Mouse (Mus musculus) layer of hippocampus, adult 9-11 months (tissue): ENCODE data around the gene Mrps5.
"Not testable (repeated sequence)": the region's sequence is repeated elsewhere in the genome, so short reads cannot be mapped to it uniquely, and the experiment has no call there.

ENCODE experiments used
- DNase-seq: peaks from one replicate; pipeline ENCODE4 v3.0.0; 2022

The Mrps5 gene

GRCm38 (mm10) chr2:127586694-127587513 is at the start of gene Mrps5, which contains the start of gene Zfp661:
Gene Mrps5, plus strand, starts transcription at chr2:127587222.
Gene Zfp661, minus strand, starts transcription at chr2:127587094.
- peak; percentile 78 for DNase-seq

DNA sequence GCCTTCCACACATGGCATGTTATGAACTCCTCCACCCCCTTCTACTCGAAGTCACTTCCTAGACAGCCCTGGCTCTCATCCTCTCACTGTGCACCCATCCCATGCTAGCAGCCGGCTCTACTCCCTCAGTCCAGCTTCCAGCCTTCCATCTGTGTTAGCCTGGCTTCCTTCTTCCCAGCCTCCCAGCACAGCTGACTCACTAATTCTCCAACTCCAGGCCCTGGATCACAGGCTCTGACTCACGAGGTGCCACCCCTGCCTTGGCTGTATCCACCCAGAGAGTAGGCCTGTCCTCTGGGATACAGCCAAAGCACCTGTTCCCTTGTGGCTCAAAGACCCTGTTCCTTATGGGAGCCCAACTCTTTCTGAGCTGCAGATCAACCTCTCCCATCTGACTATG is 49.5 kb upstream of the Mrps5 start:
- peak; percentile 80 for DNase-seq

GRCm38 (mm10) chr2:127539494-127539893 is 47.5 kb upstream of the Mrps5 start:
- no peak for DNase-seq

DNA sequence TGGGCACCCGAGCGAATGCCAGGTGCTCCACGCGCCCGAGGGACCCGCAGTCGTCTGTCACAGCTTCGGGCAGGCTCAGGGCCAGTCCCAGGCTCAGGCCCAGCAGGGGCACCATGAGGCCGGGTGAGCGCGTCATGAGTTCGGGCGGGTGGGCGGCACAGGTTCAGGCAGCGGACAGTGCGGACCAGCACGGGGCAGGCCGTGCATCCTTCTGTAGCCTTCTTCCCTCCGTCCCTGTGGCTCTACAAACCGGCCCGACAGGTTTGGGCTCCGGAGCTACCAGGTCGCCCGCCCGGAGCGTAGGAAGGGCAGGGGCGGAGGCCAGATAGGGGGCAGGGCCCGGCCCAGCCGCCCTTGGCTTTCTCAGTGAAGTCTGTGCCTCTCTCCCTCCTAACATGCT is 45.8 kb upstream of the Mrps5 start, which contains the start of gene Prom2:
Prom2 (minus strand) TSS at position 283 of the 400 bp plus-strand sequence.
- no peak for DNase-seq

DNA sequence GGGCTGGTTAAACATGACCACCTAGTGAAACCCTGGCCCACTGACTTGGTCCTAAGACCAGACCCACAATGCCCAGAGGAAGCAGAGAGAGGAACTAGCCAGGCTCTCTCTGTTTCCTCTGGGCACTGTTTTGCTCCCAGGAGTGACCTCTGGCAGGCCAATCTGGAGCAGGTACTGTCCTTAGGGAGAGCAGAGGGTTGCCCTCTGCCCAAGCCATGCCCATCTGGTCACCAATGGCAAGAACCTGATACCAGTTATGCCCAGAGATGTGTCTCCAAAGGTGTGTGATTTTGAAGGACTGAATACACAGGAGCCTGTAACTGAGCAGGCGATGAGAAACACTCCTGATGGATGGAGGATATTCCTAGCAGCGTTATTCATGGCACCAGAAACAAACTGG is 45.3 kb upstream of the Mrps5 start:
- DNase-seq, result no peak

DNA sequence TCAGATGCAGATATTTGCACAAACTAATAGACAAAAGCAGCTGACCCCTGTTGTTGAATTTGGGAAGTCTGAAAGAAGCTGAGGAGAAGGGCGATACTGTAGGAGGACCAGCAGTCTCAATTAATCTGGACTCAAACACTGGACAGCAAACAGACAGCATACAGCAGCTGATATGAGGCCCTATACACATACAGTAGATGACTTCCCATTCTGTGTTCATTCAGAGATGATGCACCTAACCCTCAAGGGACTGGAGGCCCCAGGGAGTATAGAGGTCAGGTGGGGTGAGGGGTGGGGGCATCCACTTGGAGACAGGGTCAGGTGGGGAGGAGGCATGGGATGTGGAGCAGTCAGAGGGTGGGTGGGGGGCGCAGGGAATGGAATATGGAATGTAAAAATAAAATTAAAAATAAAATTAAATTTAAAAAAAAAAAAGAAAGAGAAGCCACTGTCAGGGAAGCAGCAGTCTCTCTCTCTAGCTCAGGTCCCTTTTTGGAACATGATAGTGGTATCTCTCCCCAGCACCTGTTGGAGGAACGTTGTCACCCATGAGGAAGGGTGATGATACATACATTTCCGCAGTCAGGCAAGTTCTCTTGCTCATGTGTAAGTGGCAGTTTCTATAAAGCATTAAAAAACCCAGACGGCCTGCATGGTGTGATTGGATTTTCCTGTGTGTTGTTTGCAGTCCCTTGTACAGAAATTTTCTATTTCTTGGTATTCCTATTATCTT is 38.5 kb upstream of the Mrps5 start:
- no peak for DNase-seq

DNA sequence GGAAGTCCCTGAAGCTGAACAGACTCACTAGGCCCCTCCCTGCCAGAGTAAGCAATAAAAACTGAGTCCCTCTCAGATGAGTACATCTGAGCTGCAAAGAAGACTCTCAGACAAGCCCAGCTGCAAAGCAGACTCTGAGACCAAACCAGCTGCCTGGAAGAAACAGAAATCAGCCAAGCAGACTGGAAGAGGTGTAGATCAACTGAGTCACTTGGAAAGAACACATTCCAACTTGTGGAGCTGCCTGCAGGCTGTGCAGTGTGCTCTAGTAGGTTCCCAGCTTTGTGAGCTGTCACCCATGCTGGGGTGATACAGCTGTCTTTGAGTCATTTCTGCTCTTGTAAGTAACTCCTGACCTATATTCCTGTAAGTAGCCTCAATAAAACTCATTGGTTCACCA is 37.3 kb upstream of the Mrps5 start:
- DNase-seq, result no peak

GRCm38 (mm10) chr2:127550446-127550845 is 36.6 kb upstream of the Mrps5 start:
- DNase-seq, result no peak

- DNase-seq, result no peak
Observed at GRCm38 (mm10) chr2:127551078-127551477, 35.9 kb upstream of the Mrps5 start.

GRCm38 (mm10) chr2:127559070-127559966 is 27.7 kb upstream of the Mrps5 start:
- DNase-seq, result peak; percentile 95

- DNase-seq, result no peak
Observed at GRCm38 (mm10) chr2:127573322-127573721, 13.7 kb upstream of the Mrps5 start.

DNA sequence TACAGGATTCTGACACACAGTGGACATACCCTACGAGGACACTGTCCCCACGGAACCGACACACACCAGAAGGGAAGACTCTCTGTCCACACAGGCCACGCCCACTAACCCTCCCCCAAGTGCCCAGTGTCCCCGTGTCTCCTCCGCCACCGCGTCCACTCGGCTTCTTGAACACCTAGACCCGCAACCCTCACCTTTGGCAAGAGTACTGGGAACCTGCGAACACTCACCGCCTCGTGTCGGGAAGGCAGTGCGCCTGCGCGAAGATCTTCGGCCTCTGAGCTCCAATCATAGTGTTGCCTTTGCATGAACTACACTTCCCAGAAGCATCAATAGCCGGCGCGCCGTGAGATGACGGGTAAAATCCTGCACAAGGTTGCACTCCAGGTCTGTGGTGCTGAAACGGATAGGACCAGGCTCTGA is 2.6 kb upstream of the Mrps5 start:
- DNase-seq, result peak; percentile 95

DNA sequence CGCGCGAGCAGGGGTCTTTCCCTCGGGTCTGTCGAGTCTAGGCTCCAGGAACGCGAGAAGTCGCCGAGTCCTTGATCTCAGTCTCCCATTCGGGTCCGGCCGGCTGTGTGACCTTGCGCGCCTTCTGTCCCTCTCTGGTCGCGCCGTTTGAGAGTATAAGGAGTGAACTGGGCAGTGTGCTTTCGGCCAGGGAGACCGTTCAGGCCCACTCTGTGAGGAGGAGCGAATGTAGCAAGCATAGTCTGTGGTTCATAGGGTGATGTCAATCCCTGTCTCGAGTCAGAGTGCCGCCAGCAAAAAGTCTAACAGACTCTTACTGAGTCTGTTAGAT is 457 bp downstream of the Mrps5 start:
- no peak for DNase-seq

DNA sequence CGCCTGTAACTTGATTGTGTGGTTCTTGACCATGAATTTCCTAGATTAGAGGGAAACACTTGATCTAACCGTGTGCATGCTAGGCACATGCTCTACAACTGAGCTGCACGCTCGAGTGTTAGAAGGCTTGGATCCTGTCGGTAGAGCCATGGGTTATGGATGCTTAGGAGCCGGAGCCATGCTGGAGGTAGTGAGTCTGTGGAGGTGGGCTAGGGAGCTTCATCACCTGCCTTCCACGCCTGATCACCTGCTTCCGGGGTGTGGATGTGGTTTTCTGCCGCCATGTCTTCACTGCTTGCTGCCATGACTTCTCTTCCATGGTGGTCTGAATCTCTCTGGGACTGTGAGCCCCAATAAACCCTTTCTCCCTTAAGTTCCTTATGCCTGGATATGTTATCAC is 1.9 kb downstream of the Mrps5 start:
- no peak for DNase-seq

- no peak for DNase-seq
Observed at GRCm38 (mm10) chr2:127590204-127590603, 3.2 kb downstream of the Mrps5 start.

DNA sequence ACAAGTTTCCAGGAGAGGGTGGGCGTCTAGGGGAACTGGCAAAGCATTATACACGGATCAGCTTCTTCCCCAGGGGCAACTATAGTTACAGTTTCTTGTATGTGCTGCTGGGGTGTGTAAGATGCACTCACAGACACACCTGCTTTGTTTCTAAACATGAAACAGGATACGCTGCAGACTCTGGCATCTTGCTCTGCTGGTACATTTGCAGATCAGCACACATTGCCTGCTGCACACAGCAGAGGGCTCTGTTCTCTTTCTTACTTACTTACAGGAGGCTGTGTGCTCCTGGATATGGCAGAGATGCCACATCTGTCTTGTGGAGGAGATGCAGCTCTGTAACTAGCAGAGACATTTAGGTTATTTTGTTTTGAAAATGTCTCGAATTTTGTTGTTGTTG is 3.8 kb downstream of the Mrps5 start:
- no peak for DNase-seq

GRCm38 (mm10) chr2:127603383-127603782 is 16.4 kb downstream of the Mrps5 start:
- DNase-seq, result not testable (repeated sequence)

GRCm38 (mm10) chr2:127605203-127605602 is 18.2 kb downstream of the Mrps5 start:
- no peak for DNase-seq

DNA sequence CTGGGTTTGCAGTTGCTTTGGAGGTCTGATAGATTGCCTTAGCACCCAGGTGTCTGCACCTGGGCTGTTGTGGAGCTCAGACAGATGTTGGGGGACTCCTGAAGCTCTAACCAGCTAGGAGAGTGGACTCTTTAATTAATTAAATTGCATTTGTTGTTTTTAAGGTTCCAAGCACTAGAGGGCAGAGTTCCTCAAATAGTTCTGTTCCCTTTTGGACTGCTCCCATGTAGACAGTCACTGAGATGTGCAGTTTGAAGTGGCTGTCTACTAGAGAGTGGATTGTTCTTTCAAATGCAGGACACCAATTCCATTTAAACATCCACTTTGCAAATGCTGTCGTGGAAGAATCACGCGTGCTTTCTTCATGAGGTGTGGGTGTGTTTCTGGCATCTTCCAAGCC is 21.2 kb downstream of the Mrps5 start:
- no peak for DNase-seq

DNA sequence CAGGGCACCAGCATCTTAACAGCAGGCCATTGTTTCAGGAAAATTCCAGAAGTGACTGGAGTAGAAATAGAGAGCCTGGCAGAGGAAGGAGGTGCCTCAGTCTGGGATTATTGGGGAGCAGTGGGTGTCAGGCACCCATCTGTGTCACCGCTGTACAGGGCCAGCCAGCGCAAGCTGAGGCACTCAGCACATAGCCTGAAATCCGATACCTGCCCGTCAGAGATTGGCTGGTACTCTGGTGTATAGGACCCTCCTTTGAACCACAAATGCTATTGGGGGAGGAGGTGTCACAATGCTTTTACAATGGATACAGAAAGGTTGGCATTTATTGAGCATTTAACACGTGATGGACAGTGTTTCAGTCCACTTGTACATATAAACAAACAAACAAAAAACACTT is 22.0 kb downstream of the Mrps5 start:
- DNase-seq, result no peak

GRCm38 (mm10) chr2:127611386-127611785 is 24.4 kb downstream of the Mrps5 start:
- no peak for DNase-seq

GRCm38 (mm10) chr2:127612288-127612687 is 25.3 kb downstream of the Mrps5 start:
- DNase-seq, result peak; percentile 78

DNA sequence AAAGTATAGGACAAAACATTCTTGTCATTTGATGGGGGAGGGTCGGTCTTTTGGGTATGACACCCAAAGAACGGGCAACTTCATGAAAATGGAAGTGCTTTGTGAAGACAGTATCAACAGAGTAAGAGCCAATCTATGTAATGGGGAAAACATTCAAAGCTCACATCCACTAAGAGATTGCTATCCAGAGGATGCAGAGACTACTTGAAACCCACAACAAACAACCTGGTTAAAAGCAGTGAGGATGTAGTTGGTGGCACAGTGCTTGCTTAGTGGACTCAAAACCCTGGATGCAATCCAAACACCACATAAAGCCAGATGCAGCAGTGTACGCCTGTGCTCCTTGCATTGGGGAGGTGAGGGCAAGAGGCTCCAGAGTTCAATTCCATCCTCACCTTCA is 32.3 kb downstream of the Mrps5 start:
- no peak for DNase-seq
